Mouse (Mus musculus): ENCODE results near the gene Cmtr2.

The Cmtr2 gene

DNA sequence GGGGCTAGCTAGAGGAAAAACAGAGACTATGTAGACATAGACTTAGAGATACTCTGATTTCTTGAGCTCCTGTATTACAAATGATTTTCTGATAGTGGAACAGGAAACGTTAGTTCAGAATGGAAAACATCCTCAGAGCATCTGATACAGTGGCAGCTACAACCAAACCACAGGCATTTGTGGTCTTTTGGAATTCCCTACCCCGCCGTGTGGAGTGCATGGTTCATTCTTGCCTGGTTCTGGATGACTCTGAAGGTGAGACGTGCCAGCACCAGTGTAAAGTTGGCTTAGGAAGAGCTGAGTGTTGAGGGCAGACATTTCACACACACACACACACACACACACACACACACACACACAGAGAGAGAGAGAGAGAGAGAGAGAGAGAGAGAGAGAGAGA is 38.5 kb downstream of the Cmtr2 start:
- in situ Hi-C loops (cut with MboI, MseI), result no loop called here

GRCm38 (mm10) chr8:110265796-110266305 is 50.4 kb downstream of the Cmtr2 start:
- in situ Hi-C loops (cut with MboI, MseI), result no loop called here

- in situ Hi-C loops (cut with MboI, MseI), result no loop called here
These were observed 51.3 kb downstream of the Cmtr2 start, which contains the start of gene Hydin for GRCm38 (mm10) chr8:110266741-110267140. Gene Hydin (plus strand): TSS chr8:110266977.

DNA sequence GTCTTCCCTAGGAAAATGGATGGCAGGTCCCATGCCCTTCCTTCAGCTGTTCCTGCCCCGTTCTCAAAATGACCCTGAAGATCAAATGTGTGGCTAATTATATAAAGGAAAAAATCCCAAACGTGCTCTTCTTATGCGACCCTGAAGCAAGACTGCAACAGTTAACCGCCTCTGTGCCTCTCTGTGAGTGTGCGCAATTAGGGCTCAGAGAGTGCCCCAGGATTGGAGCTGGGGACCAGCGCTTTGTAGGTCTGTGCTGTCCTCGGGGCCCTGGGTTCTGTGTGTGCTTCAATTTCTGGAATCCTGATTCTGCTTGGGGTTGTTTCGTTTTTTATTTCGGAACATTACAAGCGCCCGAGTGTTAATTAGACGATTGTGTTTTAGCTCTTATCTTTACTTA is 51.8 kb downstream of the Cmtr2 start:
- in situ Hi-C loops (cut with MboI, MseI), result no loop called here

DNA sequence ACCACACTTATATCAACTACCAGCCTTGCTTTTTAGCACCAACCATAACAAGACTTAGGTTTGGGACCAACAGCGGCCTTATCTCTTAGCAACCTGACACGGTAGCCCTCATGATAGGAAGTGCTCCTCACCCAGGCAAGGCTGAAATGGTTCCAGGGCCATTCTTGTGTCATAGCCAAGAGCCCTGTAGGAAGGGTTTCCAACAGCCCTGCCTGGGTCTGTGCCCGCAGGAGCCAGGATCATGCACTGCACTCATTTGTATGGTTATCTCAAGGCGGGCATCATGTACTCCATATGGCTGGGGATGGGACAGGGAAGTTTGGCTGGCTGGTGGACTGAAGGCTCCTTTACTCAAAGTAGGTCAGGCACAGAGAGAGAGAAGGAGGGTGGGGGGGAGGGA is 55.2 kb downstream of the Cmtr2 start:
- in situ Hi-C loops (cut with MboI, MseI), result no loop called here

- in situ Hi-C loops (cut with MboI, MseI), result no loop called here
These were observed 57.9 kb downstream of the Cmtr2 start for GRCm38 (mm10) chr8:110273394-110273793.

Data from regulatory T cell (primary cell).